Mouse (Mus musculus) ES-Bruce4 (cell line): Measurements from ENCODE around the gene Gm10663. TPM values are rescaled to one million over a fixed set of nuclear protein-coding genes. Genes with fewer than 3 reads are reported as not detected.

ENCODE experiments used
- H3K27ac ChIP-seq: 2 replicates; pipeline ENCODE4 v1.5.1; 2012; ENCODE audit warnings: low read length, inconsistent platforms; ENCODE audit not compliant: insufficient read depth
- H3K27me3 ChIP-seq: 2 replicates; pipeline ENCODE4 v1.6.1; 2012; ENCODE audit warnings: mild to moderate bottlenecking, low read length, inconsistent platforms; ENCODE audit not compliant: control insufficient read depth, poor library complexity, insufficient read depth, severe bottlenecking
- H3K36me3 ChIP-seq: 2 replicates; pipeline ENCODE4 v1.6.1; 2012; ENCODE audit warnings: inconsistent platforms, mild to moderate bottlenecking, low read length, moderate library complexity; ENCODE audit not compliant: control insufficient read depth, poor library complexity, insufficient read depth, severe bottlenecking
- H3K4me1 ChIP-seq: one replicate; pipeline ENCODE4 v1.8.1; 2011; ENCODE audit warnings: low read length; ENCODE audit not compliant: control insufficient read depth, insufficient read depth
- H3K4me3 ChIP-seq: 2 replicates; pipeline ENCODE4 v1.5.1; 2011; ENCODE audit warnings: low read depth, mild to moderate bottlenecking, low read length
- H3K9ac ChIP-seq: 2 replicates; pipeline ENCODE4 v1.6.1; 2012; ENCODE audit warnings: low read depth, mild to moderate bottlenecking, inconsistent platforms; ENCODE audit not compliant: poor library complexity, severe bottlenecking
- H3K9me3 ChIP-seq: replicated peaks from 2 replicates; pipeline ENCODE4 v1.6.1; 2012; ENCODE audit warnings: mild to moderate bottlenecking, low read length, inconsistent platforms; ENCODE audit not compliant: control insufficient read depth, poor library complexity, insufficient read depth, severe bottlenecking
- CTCF ChIP-seq: IDR thresholded peaks from one replicate; pipeline ENCODE4 v1.8.1; 2011; ENCODE audit warnings: low read depth, low read length
- EP300 ChIP-seq: IDR thresholded peaks from 2 replicates; pipeline ENCODE4 v1.6.1; 2011; ENCODE audit warnings: low read depth, low read length; ENCODE audit not compliant: insufficient read depth
- POLR2A ChIP-seq: IDR thresholded peaks from one replicate; pipeline ENCODE4 v1.8.1; 2011; ENCODE audit warnings: low read length; ENCODE audit not compliant: insufficient read depth
- polyA plus RNA-seq: library from polyadenylated mRNA; stranded (reverse); fragments of >200 nt; gene quantifications from 2 replicates; pipeline ENCODE4 v1.2.4, GENCODE M21; 2011; ENCODE audit warnings: low read depth; ENCODE audit not compliant: missing spikeins, insufficient read depth, insufficient read length

Gm10663 gene
- polyA plus RNA-seq, 1 experiment, result not detected

GRCm38 (mm10) chr8:65107936-65108718 is 33.3 kb downstream of the Gm10663 start:
- H3K4me3 ChIP-seq, result no peak overlapping the region
- no peaks in the 10 kb centered on the region for H3K4me1 ChIP-seq
- no peak overlapping the region for H3K9ac ChIP-seq
- TF ChIP-seq CTCF (no peak), POLR2A (no peak), EP300 (no peak)
- H3K9me3 ChIP-seq, result no peaks in the 10 kb centered on the region
- no peaks in the 10 kb centered on the region for H3K36me3 ChIP-seq
- H3K27me3 ChIP-seq, result no peaks in the 10 kb centered on the region
- H3K27ac ChIP-seq, result no peak overlapping the region

GRCm38 (mm10) chr8:65108936-65109335 is 34.1 kb downstream of the Gm10663 start:
- H3K9ac ChIP-seq, result no peak overlapping the region
- no peak overlapping the region for H3K4me3 ChIP-seq
- no peaks in the 10 kb centered on the region for H3K4me1 ChIP-seq
- TF ChIP-seq POLR2A, result no peak
- TF ChIP-seq EP300, result no peak
- no peak for TF ChIP-seq CTCF
- no peaks in the 10 kb centered on the region for H3K9me3 ChIP-seq
- no peaks in the 10 kb centered on the region for H3K27me3 ChIP-seq
- H3K36me3 ChIP-seq, result no peaks in the 10 kb centered on the region
- H3K27ac ChIP-seq, result no peak overlapping the region

GRCm38 (mm10) chr8:65110285-65110691 is 35.5 kb downstream of the Gm10663 start:
- Histone ChIP-seq H3K36me3 (no peaks in the 10 kb centered on the region), H3K9ac (no peak overlapping the region), H3K27ac (no peak overlapping the region), H3K4me1 (no peaks in the 10 kb centered on the region), H3K9me3 (no peaks in the 10 kb centered on the region), H3K4me3 (no peak overlapping the region), H3K27me3 (no peaks in the 10 kb centered on the region)
- no peak for TF ChIP-seq POLR2A
- TF ChIP-seq EP300, result no peak
- peak; percentile 83 for TF ChIP-seq CTCF

- no peak overlapping the region for H3K4me3 ChIP-seq
- TF ChIP-seq CTCF (no peak), POLR2A (no peak), EP300 (no peak)
- no peaks in the 10 kb centered on the region for H3K36me3 ChIP-seq
- no peaks in the 10 kb centered on the region for H3K27me3 ChIP-seq
- no peaks in the 10 kb centered on the region for H3K9me3 ChIP-seq
- H3K9ac ChIP-seq, result no peak overlapping the region
- H3K27ac ChIP-seq, result no peak overlapping the region
- no peaks in the 10 kb centered on the region for H3K4me1 ChIP-seq
Observed at GRCm38 (mm10) chr8:65112092-65112491, 37.3 kb downstream of the Gm10663 start.

- no peaks in the 10 kb centered on the region for H3K27me3 ChIP-seq
- TF ChIP-seq CTCF, result no peak
- no peak for TF ChIP-seq POLR2A
- TF ChIP-seq EP300, result no peak
Observed at GRCm38 (mm10) chr8:65126014-65126413, 51.2 kb downstream of the Gm10663 start.

GRCm38 (mm10) chr8:65126454-65126853 is 51.6 kb downstream of the Gm10663 start:
- Histone ChIP-seq H3K9me3 (no peaks in the 10 kb centered on the region), H3K36me3 (no peaks in the 10 kb centered on the region), H3K27ac (no peak overlapping the region), H3K9ac (no peak overlapping the region), H3K4me1 (no peaks in the 10 kb centered on the region), H3K4me3 (no peak overlapping the region), H3K27me3 (no peaks in the 10 kb centered on the region)
- TF ChIP-seq POLR2A, result no peak
- no peak for TF ChIP-seq CTCF
- TF ChIP-seq EP300, result no peak

More at GRCm38 (mm10) chr8:65126014-65126413, 51.2 kb downstream of the Gm10663 start:
- Histone ChIP-seq H3K9ac (no peak overlapping the region), H3K36me3 (no peaks in the 10 kb centered on the region), H3K9me3 (no peaks in the 10 kb centered on the region), H3K4me3 (no peak overlapping the region), H3K27ac (no peak overlapping the region), H3K4me1 (no peaks in the 10 kb centered on the region)

Other genes with a start within 250 kb of the Gm10663 start
- 25.8 and 25.9 TPM in 2 replicates for gene Klhl2, start 225.0 kb upstream of the Gm10663 start, polyA plus RNA-seq
- gene Tmem192, start 127.8 kb upstream of the Gm10663 start, polyA plus RNA-seq, result 40.6 and 47.8 TPM in 2 replicates
- not detected in 2 replicates for gene Trim75, start 87.2 kb upstream of the Gm10663 start, polyA plus RNA-seq
- 1.2 and 2.3 TPM in 2 replicates for gene Trim61, start 56.5 kb upstream of the Gm10663 start, polyA plus RNA-seq
- 0.37 and 0.41 TPM in 2 replicates for gene Trim60, start 56.4 kb upstream of the Gm10663 start, polyA plus RNA-seq
- gene Apela, start 37.7 kb upstream of the Gm10663 start, polyA plus RNA-seq, result 90.5 and 96.4 TPM in 2 replicates
- not detected in 2 replicates for gene BC030870, start 54.5 kb downstream of the Gm10663 start, polyA plus RNA-seq